Comparison of ENCODE assay signal across 8 mouse cellular contexts in the genomic region with DNA sequence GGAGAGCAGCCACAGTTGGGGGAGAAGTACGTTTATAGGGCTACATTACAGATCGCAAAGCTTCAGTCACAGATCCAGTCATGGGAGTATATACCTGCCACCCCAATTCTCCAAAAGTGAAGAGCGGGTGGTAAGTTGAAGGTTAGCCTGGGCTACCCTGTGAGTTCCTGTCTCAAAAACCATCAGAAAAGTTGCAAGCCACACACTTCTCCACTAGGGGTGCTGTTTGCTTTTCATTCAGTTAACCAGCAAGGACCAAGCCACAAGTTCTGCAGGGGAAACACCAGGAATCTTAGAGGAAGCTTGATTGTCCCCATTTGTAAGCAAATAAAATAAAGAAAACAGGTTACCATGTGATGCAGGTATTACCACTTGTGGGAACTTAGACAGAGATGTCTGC. TPM values are rescaled to one million over a fixed set of nuclear protein-coding genes. Genes with fewer than 3 reads are reported as not detected.
DNase-seq lines count a peak whose midpoint lies in the region; ATAC-seq and TF ChIP-seq lines count a peak whose summit lies in the region.
"Had no signal": no experiment of that assay in that cellular context is flagged by ENCODE, and none has a peak within 500 bp of the region (broad histone marks: within the 10 kb centered on the region; RNA-seq: fewer than 3 reads in every experiment).

No protein-coding gene starts in this region.

- no peak overlapping the region for H3K4me3 ChIP-seq in limb, embryonic 11.5 days (ENCODE audit: low read depth, low read length)
- H3K4me3 ChIP-seq in limb, embryonic 10.5 days, result no peak overlapping the region
- H3K4me3 ChIP-seq in MEL (ENCODE audit: control insufficient read depth in 1 of 2, insufficient read depth in 1 of 2, low read depth in 2 of 2, low read length in 2 of 2), result no peak overlapping the region
- H3K4me3 ChIP-seq: megakaryocyte, embryonic 14.5 days had no signal

- H3K4me2 ChIP-seq in limb, embryonic 11.5 days (ENCODE audit: low read depth, severe bottlenecking), result no peak overlapping the region

- TF ChIP-seq EP300 in MEL (IDR thresholded peaks at IDR 0.05; ENCODE audit: low read depth in 1 of 2, low read length in 2 of 2), result no peak

- no peak for TF ChIP-seq POLR2A in MEL (IDR thresholded peaks at IDR 0.05; ENCODE audit: control insufficient read depth in 1 of 2, insufficient read depth in 1 of 2, low read depth in 1 of 2, low read length in 2 of 2, poor library complexity in 1 of 2)

- peak; percentile 58 to 85 (median 76) for TF ChIP-seq CTCF in MEL (IDR thresholded peaks at IDR 0.05 in 2 of 3, conservative IDR thresholded peaks at IDR 0.05 in 1 of 3; ENCODE audit: control insufficient read depth in 1 of 3, insufficient read depth in 1 of 3, low read depth in 2 of 3, low read length in 3 of 3, poor library complexity in 1 of 3, severe bottlenecking in 1 of 3)

- no peaks in the 10 kb centered on the region for H3K27me3 ChIP-seq in limb, embryonic 11.5 days (ENCODE audit: control insufficient read depth, insufficient read depth, low read length)
- H3K27me3 ChIP-seq in limb, embryonic 10.5 days (ENCODE audit: low read depth, poor library complexity, severe bottlenecking), result no peaks in the 10 kb centered on the region
- H3K27me3 ChIP-seq in MEL (ENCODE audit: control insufficient read depth in 1 of 2, insufficient read depth in 2 of 2, low read length in 2 of 2), result peaks cover under 1 to 5% of the 10 kb centered on the region in 2 experiments; a peak in 3 of 4 replicates

- TF ChIP-seq RAD21 in MEL (IDR thresholded peaks at IDR 0.05; ENCODE audit: low read depth, low read length), result peak; percentile 70

- no peaks in the 10 kb centered on the region for H3K36me3 ChIP-seq in limb, embryonic 11.5 days (ENCODE audit: control insufficient read depth, insufficient read depth, low read length)
- no peaks in the 10 kb centered on the region for H3K36me3 ChIP-seq in limb, embryonic 10.5 days
- H3K36me3 ChIP-seq in MEL (ENCODE audit: control insufficient read depth in 1 of 2, insufficient read depth in 2 of 2, low read length in 2 of 2), result no peaks in the 10 kb centered on the region

- no peaks in the 10 kb centered on the region for H3K9me3 ChIP-seq in limb, embryonic 11.5 days (ENCODE audit: control insufficient read depth, low read length)
- no peaks in the 10 kb centered on the region for H3K9me3 ChIP-seq in limb, embryonic 10.5 days (replicated peaks)
- H3K9me3 ChIP-seq in MEL (replicated peaks; ENCODE audit: insufficient read depth, low read length), result no peaks in the 10 kb centered on the region
- H3K9me3 ChIP-seq: megakaryocyte, embryonic 14.5 days had no signal

- H3K9ac ChIP-seq in limb, embryonic 11.5 days (ENCODE audit: low read length), result no peak overlapping the region
- no peak overlapping the region for H3K9ac ChIP-seq in MEL (ENCODE audit: control insufficient read depth, low read depth, low read length, poor library complexity, severe bottlenecking)

- DNase-seq in limb, embryonic 11.5 days (ENCODE audit: low spot score), result peak; percentile 64
- no peak for DNase-seq in limb, embryonic 10.5 days (ENCODE audit: low spot score)
- peak; percentile 70 for DNase-seq in MEL (ENCODE audit: low read depth, low spot score)
- peak; percentile 74 to 76 for DNase-seq in cerebellum, postnatal 14 days
- peak; percentile 58 for DNase-seq in kidney, postnatal 10 days
- DNase-seq in naive thymus-derived CD4-positive, alpha-beta T cell, adult 2 months (ENCODE audit: low read depth), result peak; percentile 75
- no peak for DNase-seq in adrenal gland, adult 8-10 months

- H3K27ac ChIP-seq in limb, embryonic 11.5 days (replicated peaks; ENCODE audit: low read depth, low read length), result no peak overlapping the region
- no peak overlapping the region; the same call in 1 of the 2 replicates for H3K27ac ChIP-seq in limb, embryonic 10.5 days
- no peak overlapping the region for H3K27ac ChIP-seq in MEL (ENCODE audit: control insufficient read depth, low read depth, low read length)

- ATAC-seq in limb, embryonic 11.5 days (ENCODE audit: insufficient number of reproducible peaks, low FRiP score, low TSS enrichment, low read depth), result no peak

- no peaks in the 10 kb centered on the region for H3K79me2 ChIP-seq in MEL (ENCODE audit: control insufficient read depth, insufficient read depth, low read length, poor library complexity)

- H3K4me1 ChIP-seq in limb, embryonic 11.5 days (ENCODE audit: control insufficient read depth, insufficient read depth, low read length), result peaks cover 8% of the 10 kb centered on the region
- H3K4me1 ChIP-seq in limb, embryonic 10.5 days, result peaks cover 42% of the 10 kb centered on the region
- H3K4me1 ChIP-seq in MEL (ENCODE audit: control insufficient read depth in 1 of 2, insufficient read depth in 2 of 2, low read length in 2 of 2), result no peaks in the 10 kb centered on the region

- WGBS in limb, embryonic 11.5 days, result 72% methylated on average over 3 of the region's 3 CpGs
- 66% methylated on average over 3 of the region's 3 CpGs for WGBS in limb, embryonic 10.5 days

TF ChIP-seq in MEL, 35 proteins besides CTCF, POLR2A, EP300 and RAD21:
- peak; percentile 41; the same call in 1 of the 2 replicates for TF ChIP-seq ZC3H11A (IDR thresholded peaks at IDR 0.05; ENCODE audit: low read depth, low read length)
- TF ChIP-seq RCOR1 (IDR thresholded peaks at IDR 0.05; ENCODE audit: low read depth, low read length), result no peak
- peak; percentile 53 for TF ChIP-seq SMC3 (IDR thresholded peaks at IDR 0.05; ENCODE audit: low read depth, low read length)

RNA-seq across cellular contexts. Expression of gene Abtb1, which starts 28.9 kb away (rescaled TPM):
- 19.1 and 19.3 TPM in 2 replicates for polyA plus RNA-seq in limb, embryonic 11.5 days (2014; fragmentation: Nextera tagmentation; extraction: Ambion mirVana)
- 22.9 and 25.3 TPM in 2 replicates for polyA plus RNA-seq in limb, embryonic 10.5 days (2016; fragmentation: Nextera tagmentation; extraction: Ambion mirVana)
- 7.3 and 7.4 TPM in 2 replicates for total RNA-seq in MEL (2012; rRNA removed)
- polyA plus RNA-seq in MEL (2012; ENCODE audit: insufficient read depth in 1 of 2, insufficient read length in 2 of 2, low read depth in 1 of 2, low replicate concordance in 2 of 2, missing spikeins in 1 of 2), result 10 to 100 TPM in 1 of 2 experiments, not detected in 1; 16.9 TPM
- total RNA-seq in adrenal gland, adult 8-10 months (2022), result 10 to 100 TPM; 32.5 to 43.7 (median 39.8) TPM

Comparison
In these comparisons a context has a peak if more than half of its experiments do, and no peak if none do; other contexts are left out.
1. DNase-seq: peak in limb, embryonic 11.5 days (single experiment), MEL (single experiment), cerebellum, postnatal 14 days (2 of 2), kidney, postnatal 10 days (single experiment) and naive thymus-derived CD4-positive, alpha-beta T cell, adult 2 months (single experiment); none in limb, embryonic 10.5 days (single experiment) and adrenal gland, adult 8-10 months (single experiment).